In genomic region chr19:20363221-20363620, GRCm38 (mm10) we compare ENCODE assay signal across 8 mouse cellular contexts. TPM values are rescaled to one million over a fixed set of nuclear protein-coding genes. Genes with fewer than 3 reads are reported as not detected.
DNase-seq lines count a peak whose midpoint lies in the region; ATAC-seq and TF ChIP-seq lines count a peak whose summit lies in the region.

No protein-coding gene starts in this region.

- ATAC-seq in intestine, postnatal 0 days, result no peak
- ATAC-seq in intestine, embryonic 15.5 days, result no peak
- ATAC-seq in granulocyte monocyte progenitor cell, adult 5-6 weeks (replicated peaks; ENCODE audit: poor library complexity, severe bottlenecking), result peak; percentile 91

- H3K4me2 ChIP-seq in intestine, postnatal 0 days (replicated peaks; ENCODE audit: low read depth), result no peak overlapping the region
- no peak overlapping the region for H3K4me2 ChIP-seq in intestine, embryonic 15.5 days (replicated peaks)

- H3K9ac ChIP-seq in intestine, postnatal 0 days (ENCODE audit: low read depth, low read length), result no peak overlapping the region
- no peak overlapping the region for H3K9ac ChIP-seq in intestine, embryonic 15.5 days

- peak; percentile 4 for DNase-seq in thymus, postnatal 14 days
- DNase-seq in thymus, adult 18-20 months, result no peak
- no peak for DNase-seq in adrenal gland, adult 8-10 months
- no peak for DNase-seq in layer of hippocampus, postnatal 14 days (ENCODE audit: low spot score in 2 of 2)
- DNase-seq in urinary bladder, postnatal 4 days (ENCODE audit: low spot score in 2 of 2), result no peak

- no peak overlapping the region for H3K4me3 ChIP-seq in intestine, postnatal 0 days (ENCODE audit: low read depth, low read length)
- no peak overlapping the region for H3K4me3 ChIP-seq in intestine, embryonic 15.5 days (replicated peaks)

- H3K36me3 ChIP-seq in intestine, postnatal 0 days (ENCODE audit: control insufficient read depth, insufficient read depth), result no peaks in the 10 kb centered on the region
- no peaks in the 10 kb centered on the region for H3K36me3 ChIP-seq in intestine, embryonic 15.5 days

- no peaks in the 10 kb centered on the region for H3K4me1 ChIP-seq in intestine, postnatal 0 days (replicated peaks; ENCODE audit: control insufficient read depth, insufficient read depth, low read length)
- H3K4me1 ChIP-seq in intestine, embryonic 15.5 days (replicated peaks), result no peaks in the 10 kb centered on the region

- H3K9me3 ChIP-seq in intestine, postnatal 0 days (ENCODE audit: control insufficient read depth), result no peaks in the 10 kb centered on the region
- no peaks in the 10 kb centered on the region for H3K9me3 ChIP-seq in intestine, embryonic 15.5 days

- WGBS in intestine, postnatal 0 days, result 72% methylated on average over 10 of the region's 10 CpGs
- 72% methylated on average over 10 of the region's 10 CpGs for WGBS in intestine, embryonic 15.5 days

- 0 out of 2 replicates have a peak, but pooled peaks cover 3% of the 10 kb centered on the region for H3K27me3 ChIP-seq in intestine, postnatal 0 days (replicated peaks; ENCODE audit: control insufficient read depth, insufficient read depth, low read length)
- H3K27me3 ChIP-seq in intestine, embryonic 15.5 days (replicated peaks), result no peaks in the 10 kb centered on the region

- no peak overlapping the region for H3K27ac ChIP-seq in intestine, postnatal 0 days (ENCODE audit: low read depth, low read length)
- H3K27ac ChIP-seq in intestine, embryonic 15.5 days, result no peak overlapping the region

- TF ChIP-seq CTCF in intestine, postnatal 0 days (IDR thresholded peaks at IDR 0.05; ENCODE audit: low read depth), result peak; percentile 68

RNA-seq across cellular contexts. Expression of gene Anxa1, which starts 27.5 kb away (rescaled TPM):
- 46.5 and 48.9 TPM in 2 replicates for polyA plus RNA-seq in intestine, postnatal 0 days (2015; fragmentation: Nextera tagmentation; extraction: Ambion mirVana)
- polyA plus RNA-seq in intestine, embryonic 15.5 days (2015; fragmentation: Nextera tagmentation; extraction: Ambion mirVana), result 51.5 and 61.8 TPM in 2 replicates
- total RNA-seq in granulocyte monocyte progenitor cell, adult 5-6 weeks (2014; fragmentation: Nextera tagmentation), result 195 and 239 TPM in 2 replicates
- 534 and 546 TPM in 2 replicates for total RNA-seq in granulocyte monocyte progenitor cell, adult 5-6 weeks (2017)
- total RNA-seq in adrenal gland, adult 8-10 months (2022), result 10 to 100 TPM; 13.1 to 47.7 (median 20.0) TPM
- 1 to 10 TPM in 1 of 2 experiments, under 1 TPM in 1; 0.79 to 1.2 TPM for total RNA-seq in layer of hippocampus, postnatal 14 days (2021)

Comparison
In these comparisons a context has a peak if more than half of its experiments do, and no peak if none do; other contexts are left out.
1. RNA of gene Anxa1, which starts 27.5 kb away (total RNA-seq): 195 to 546 TPM in granulocyte monocyte progenitor cell, adult 5-6 weeks and 13.1 to 47.7 TPM in adrenal gland, adult 8-10 months; 0.79 to 1.2 TPM in layer of hippocampus, postnatal 14 days; every median in the first group is over 4 times any median in the second.